Mouse (Mus musculus) thymus, adult 2 months (tissue): ENCODE measurements around the gene Eps8. TPM values are rescaled to one million over a fixed set of nuclear protein-coding genes. Genes with fewer than 3 reads are reported as not detected.

Experiments used
- DNase-seq: peaks from one replicate; pipeline ENCODE4 v3.0.0; 2021
- H3K27ac ChIP-seq: fragments of 200-500 bp; 2 replicates; pipeline ENCODE4 v1.5.1; 2012; ENCODE audit warnings: low read length, control low read depth; ENCODE audit not compliant: control insufficient read depth, insufficient read depth
- H3K27me3 ChIP-seq: fragments of 200-500 bp; 2 replicates; pipeline ENCODE4 v1.6.1; 2012; ENCODE audit warnings: mild to moderate bottlenecking, low read length, moderate library complexity, mixed read lengths; ENCODE audit not compliant: control insufficient read depth, insufficient read depth
- H3K36me3 ChIP-seq: fragments of 200-500 bp; 2 replicates; pipeline ENCODE4 v1.6.1; 2012; ENCODE audit warnings: mild to moderate bottlenecking, low read length, moderate library complexity; ENCODE audit not compliant: control insufficient read depth, insufficient read depth
- H3K4me1 ChIP-seq: fragments of 200-500 bp; replicated peaks from 2 replicates; pipeline ENCODE4 v1.6.1; 2012; ENCODE audit warnings: low read length; ENCODE audit not compliant: control insufficient read depth, insufficient read depth
- H3K4me3 ChIP-seq: fragments of 200-500 bp; 2 replicates; pipeline ENCODE4 v1.5.1; 2012; ENCODE audit warnings: mild to moderate bottlenecking, low read length, control low read depth, moderate library complexity; ENCODE audit not compliant: control insufficient read depth, insufficient read depth
- CTCF ChIP-seq: fragments of 200-500 bp; IDR thresholded peaks from 2 replicates; pipeline ENCODE4 v1.5.1; 2012; ENCODE audit warnings: mild to moderate bottlenecking, control low read depth, low read length, moderate library complexity, borderline replicate concordance; ENCODE audit not compliant: control insufficient read depth, poor library complexity, insufficient read depth; ENCODE audit errors: extremely low read depth
- POLR2A ChIP-seq: fragments of 200-500 bp; IDR thresholded peaks from 2 replicates; pipeline ENCODE4 v1.6.1; 2012; ENCODE audit warnings: mild to moderate bottlenecking, low read length, control low read depth, moderate library complexity; ENCODE audit not compliant: control insufficient read depth, poor library complexity, insufficient read depth; ENCODE audit errors: extremely low read depth
- WGBS: fragments of 180-500 bp; shearing (Covaris S2); methylation state at CpG from one replicate; pipeline ENCODE4 v1.1.7; 2018; 5-methylcytosine and 5-hydroxymethylcytosine counted together
- polyA plus RNA-seq: library from polyadenylated mRNA; depleted of rRNA; stranded (reverse); fragments of >200 nt; gene quantifications from 2 replicates; pipeline ENCODE4 v1.2.3, GENCODE M21; 2012

The Eps8 gene
- polyA plus RNA-seq, 1 experiment, result 2.5 TPM

DNA sequence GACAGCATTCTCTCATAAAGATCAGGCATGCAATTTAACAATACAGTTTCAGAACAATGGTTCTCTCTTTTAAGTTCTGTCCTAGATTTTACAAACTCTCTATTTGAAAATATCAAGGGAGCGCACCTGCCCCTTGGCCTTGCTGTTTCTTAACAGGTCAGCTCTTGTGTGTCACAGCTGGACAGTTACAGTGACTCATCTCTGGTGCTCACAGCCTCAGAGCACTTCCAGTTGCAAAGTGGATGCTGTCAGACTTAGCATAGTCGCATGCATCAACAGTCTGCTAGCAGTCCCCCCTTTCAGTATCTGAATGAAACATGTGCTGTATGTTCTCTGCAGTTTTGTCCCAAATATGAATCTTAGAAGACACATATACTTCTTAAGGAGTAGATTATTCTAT lies 26.3 kb upstream of the Eps8 start:
- H3K4me3 ChIP-seq, result no peak overlapping the region
- H3K36me3 ChIP-seq, result no peaks in the 10 kb centered on the region
- WGBS, result 96% methylated on average over 2 of the region's 2 CpGs
- TF ChIP-seq POLR2A (no peak), CTCF (no peak)
- DNase-seq, result no peak
- H3K4me1 ChIP-seq, result no peaks in the 10 kb centered on the region
- H3K27ac ChIP-seq, result no peak overlapping the region
- H3K27me3 ChIP-seq, result no peaks in the 10 kb centered on the region

DNA sequence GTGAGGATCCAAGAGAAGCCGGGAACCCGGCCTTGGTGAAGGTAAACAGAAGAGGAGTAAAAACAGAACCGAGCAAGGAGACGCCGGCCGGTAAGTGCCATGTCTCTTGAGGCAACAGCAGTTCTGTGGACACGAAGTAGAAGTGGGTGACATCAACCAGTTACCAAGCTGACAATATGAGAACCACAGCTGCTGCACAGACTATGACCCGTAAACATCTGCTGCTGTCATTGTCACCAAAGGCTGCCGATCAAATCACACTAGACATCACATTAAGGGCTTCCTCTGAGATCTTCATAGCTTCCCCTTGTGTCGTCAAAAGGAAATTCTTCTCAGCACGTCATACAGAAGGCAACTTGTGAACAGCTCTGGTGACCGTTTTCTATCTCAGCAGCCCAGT lies 21.9 kb upstream of the Eps8 start:
- Histone ChIP-seq H3K36me3 (no peaks in the 10 kb centered on the region), H3K4me1 (no peaks in the 10 kb centered on the region), H3K4me3 (no peak overlapping the region), H3K27me3 (no peaks in the 10 kb centered on the region), H3K27ac (no peak overlapping the region)
- 91% methylated on average over 12 of the region's 12 CpGs for WGBS
- no peak for DNase-seq
- TF ChIP-seq POLR2A, result no peak
- TF ChIP-seq CTCF, result no peak

DNA sequence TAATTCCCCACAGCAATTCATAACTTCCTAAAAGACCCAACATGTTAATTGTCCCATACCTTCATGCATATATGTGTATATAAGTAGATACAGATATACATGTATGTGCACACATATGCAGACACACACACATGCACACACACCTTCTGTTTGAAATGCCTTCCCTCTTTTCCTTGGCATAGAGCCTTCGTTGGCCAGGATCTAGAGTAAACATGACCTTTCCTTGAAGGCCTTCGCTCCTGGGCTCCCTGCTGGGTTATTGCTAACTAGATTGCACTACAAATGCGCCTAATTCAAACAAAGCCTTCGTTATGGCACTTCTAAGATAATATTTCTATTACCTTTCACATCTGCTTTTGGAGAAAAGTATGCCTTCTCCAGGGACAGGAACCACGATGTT lies 20.9 kb upstream of the Eps8 start:
- TF ChIP-seq POLR2A (no peak), CTCF (no peak)
- 88% methylated on average over 5 of the region's 5 CpGs for WGBS
- no peak overlapping the region for H3K4me3 ChIP-seq
- no peak for DNase-seq
- H3K27ac ChIP-seq, result no peak overlapping the region
- H3K36me3 ChIP-seq, result no peaks in the 10 kb centered on the region
- no peaks in the 10 kb centered on the region for H3K27me3 ChIP-seq
- H3K4me1 ChIP-seq, result no peaks in the 10 kb centered on the region

DNA sequence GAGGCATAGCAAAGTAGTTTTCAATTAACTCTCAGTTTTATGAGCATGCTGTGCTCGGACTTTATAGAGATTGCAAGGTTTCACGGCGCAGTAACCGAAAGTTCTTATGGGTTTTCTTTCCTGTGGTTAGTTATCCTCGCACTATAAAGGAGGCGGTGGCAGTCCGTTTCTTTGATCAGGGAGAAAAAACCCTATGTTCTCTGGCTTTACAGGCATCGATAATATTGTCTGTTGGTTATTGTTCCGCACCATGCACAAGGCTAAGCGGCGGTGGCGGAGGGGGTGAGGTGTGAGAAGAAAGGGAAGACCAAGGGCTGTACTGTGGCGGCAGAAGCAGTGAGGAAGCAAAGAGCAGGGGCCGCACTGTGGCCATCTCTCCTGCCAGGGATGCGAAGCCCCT lies 18.6 kb upstream of the Eps8 start:
- H3K4me1 ChIP-seq, result no peaks in the 10 kb centered on the region
- H3K36me3 ChIP-seq, result no peaks in the 10 kb centered on the region
- no peaks in the 10 kb centered on the region for H3K27me3 ChIP-seq
- TF ChIP-seq CTCF (no peak), POLR2A (no peak)
- no peak for DNase-seq
- H3K4me3 ChIP-seq, result no peak overlapping the region
- 82% methylated on average over 15 of the region's 15 CpGs for WGBS
- no peak overlapping the region for H3K27ac ChIP-seq

DNA sequence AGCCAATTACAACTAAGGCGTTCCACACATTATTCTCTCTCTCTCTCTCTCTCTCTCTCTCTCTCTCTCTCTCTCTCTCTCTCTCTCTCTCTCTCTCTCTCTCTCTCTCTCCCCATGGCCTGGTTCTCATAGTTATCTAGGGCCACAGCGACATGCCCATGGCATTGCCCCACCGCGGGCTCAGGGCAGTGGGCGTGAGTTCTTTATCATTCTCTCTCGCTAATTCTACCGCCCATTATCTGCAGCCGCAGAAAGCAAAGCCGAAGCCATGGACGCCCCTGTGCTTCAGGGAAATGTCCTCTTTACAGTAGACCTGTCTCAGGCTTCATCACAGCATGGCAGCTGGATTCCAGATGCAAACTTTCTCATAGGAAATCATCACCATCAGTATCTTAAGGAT lies 16.9 kb upstream of the Eps8 start:
- TF ChIP-seq CTCF (no peak), POLR2A (no peak)
- WGBS, result 94% methylated on average over 10 of the region's 10 CpGs
- H3K27me3 ChIP-seq, result no peaks in the 10 kb centered on the region

DNA sequence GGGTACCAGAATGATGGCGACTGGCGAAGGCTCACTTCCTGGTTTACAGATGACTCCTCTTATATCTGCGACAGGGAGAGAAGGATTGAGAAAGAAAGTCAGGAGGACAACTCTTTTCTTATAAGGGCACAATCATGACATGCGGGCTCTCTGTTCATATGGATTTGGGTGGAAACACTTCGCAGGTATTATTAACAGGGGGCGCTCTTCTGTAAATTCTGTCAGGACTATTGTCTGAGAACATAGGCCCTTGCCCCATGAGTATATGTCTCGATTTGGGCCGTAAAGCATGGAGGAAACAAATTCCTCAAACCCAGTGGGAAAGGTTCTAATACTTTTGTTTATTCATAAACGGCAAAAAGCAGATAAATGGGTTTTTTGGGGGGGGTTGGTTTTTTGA lies 16.1 kb upstream of the Eps8 start:
- TF ChIP-seq POLR2A, result no peak
- TF ChIP-seq CTCF, result no peak
- DNase-seq, result no peak
- Histone ChIP-seq H3K4me3 (no peak overlapping the region), H3K4me1 (no peaks in the 10 kb centered on the region), H3K27ac (no peak overlapping the region), H3K27me3 (no peaks in the 10 kb centered on the region), H3K36me3 (no peaks in the 10 kb centered on the region)
- 97% methylated on average over 9 of the region's 9 CpGs for WGBS

More for the DNA sequence above, 16.9 kb upstream of the Eps8 start:
- no peaks in the 10 kb centered on the region for H3K4me1 ChIP-seq
- no peak overlapping the region for H3K4me3 ChIP-seq
- H3K36me3 ChIP-seq, result no peaks in the 10 kb centered on the region
- DNase-seq, result no peak
- no peak overlapping the region for H3K27ac ChIP-seq

DNA sequence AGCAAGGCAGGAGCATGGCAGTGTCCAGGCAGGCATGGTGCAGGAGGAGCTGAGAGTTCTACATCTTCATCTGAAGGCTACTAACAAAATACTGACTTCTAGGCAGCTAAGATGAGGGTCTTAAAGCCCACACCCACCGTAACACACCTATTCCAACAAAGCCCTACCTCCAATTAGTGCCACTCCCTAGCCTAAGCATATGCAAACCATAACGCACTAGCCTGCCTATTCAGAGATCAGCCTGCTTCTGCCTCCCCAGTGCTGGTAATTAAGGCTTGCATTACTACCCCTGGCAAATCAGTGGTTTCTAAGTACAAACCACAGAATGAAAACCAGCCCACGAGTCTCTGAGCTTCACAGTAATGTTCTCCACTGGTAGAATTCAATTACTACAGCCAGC lies 15.2 kb upstream of the Eps8 start:
- H3K27me3 ChIP-seq, result no peaks in the 10 kb centered on the region
- no peaks in the 10 kb centered on the region for H3K36me3 ChIP-seq
- no peak for TF ChIP-seq CTCF
- TF ChIP-seq POLR2A, result no peak
- 78% methylated on average over 3 of the region's 3 CpGs for WGBS
- H3K4me1 ChIP-seq, result no peaks in the 10 kb centered on the region
- DNase-seq, result no peak
- H3K4me3 ChIP-seq, result no peak overlapping the region
- H3K27ac ChIP-seq, result no peak overlapping the region

DNA sequence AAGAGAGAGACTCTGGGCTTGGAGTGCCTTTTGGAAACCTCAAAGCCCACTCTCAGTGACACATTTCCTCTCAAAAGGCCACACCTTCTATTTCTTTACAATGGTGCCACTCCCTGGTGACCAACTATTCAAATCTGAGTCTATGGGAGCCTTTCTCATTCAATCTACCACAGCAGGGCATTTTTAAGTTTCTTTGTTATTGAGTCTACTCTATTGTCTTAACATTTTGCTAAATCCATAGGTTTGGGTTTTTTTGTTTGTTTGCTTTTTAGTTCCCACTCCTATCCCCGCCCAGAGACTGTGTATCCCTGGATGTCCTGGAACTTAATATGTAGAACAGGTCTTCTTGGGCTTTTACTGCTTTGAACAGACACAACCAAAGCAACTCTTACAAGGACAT lies 14.8 kb upstream of the Eps8 start:
- Histone ChIP-seq H3K4me3 (no peak overlapping the region), H3K4me1 (no peaks in the 10 kb centered on the region), H3K27ac (no peak overlapping the region), H3K27me3 (no peaks in the 10 kb centered on the region), H3K36me3 (no peaks in the 10 kb centered on the region)
- no peak for DNase-seq
- 98% methylated on average over 1 of the region's 1 CpGs for WGBS
- TF ChIP-seq CTCF, result no peak
- no peak for TF ChIP-seq POLR2A
